Mouse (Mus musculus): ENCODE results near the gene Ctbs. TPM values are rescaled to one million over a fixed set of nuclear protein-coding genes. Genes with fewer than 3 reads are reported as not detected.
"Not testable (repeated sequence)": the region's sequence is repeated elsewhere in the genome, so short reads cannot be mapped to it uniquely, and the experiment has no call there.

Gene Ctbs
- polyA plus RNA-seq, 1 experiment from 2014 or later, result 6.2 TPM

DNA sequence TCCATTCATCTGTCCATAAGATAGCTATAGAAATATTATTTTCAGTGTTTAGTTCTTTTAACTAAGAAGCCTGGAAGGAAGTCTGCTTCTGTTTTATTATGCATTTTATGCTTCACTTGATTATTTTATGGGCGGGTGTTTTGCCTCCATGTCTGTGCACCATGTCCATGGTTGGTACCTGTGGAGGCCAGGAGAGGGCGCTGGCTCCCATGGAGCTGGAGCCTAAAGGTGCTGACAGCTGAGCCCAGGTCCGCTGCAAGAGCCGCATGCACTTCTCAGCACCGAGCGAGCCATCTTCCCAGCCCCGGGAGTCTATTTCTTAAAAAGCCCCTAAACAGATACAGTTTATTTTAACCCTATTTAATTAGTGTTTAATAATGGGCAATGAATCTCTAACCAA is 25.9 kb upstream of the Ctbs start:
- no peaks in the 10 kb centered on the region for H3K9me3 ChIP-seq (replicated peaks; ENCODE audit: control insufficient read depth, low read length)
- H3K4me3 ChIP-seq (ENCODE audit: low read depth, low read length), result no peak overlapping the region
- ATAC-seq (ENCODE audit: low read depth), result no peak
- H3K9ac ChIP-seq (ENCODE audit: low read depth, low read length), result no peak overlapping the region
- WGBS (ENCODE audit: insufficient replicate concordance), result 86% methylated on average over 7 of the region's 7 CpGs
- no peaks in the 10 kb centered on the region for H3K27me3 ChIP-seq (ENCODE audit: control insufficient read depth, insufficient read depth, low read depth, low read length)
- H3K27ac ChIP-seq (ENCODE audit: low read length), result no peak overlapping the region
- no peaks in the 10 kb centered on the region for H3K4me1 ChIP-seq (ENCODE audit: control insufficient read depth, low read depth, low read length)
- peaks cover 83% of the 10 kb centered on the region for H3K36me3 ChIP-seq (ENCODE audit: control insufficient read depth, insufficient read depth)
- no peak overlapping the region for H3K4me2 ChIP-seq (ENCODE audit: low read depth, low read length)

DNA sequence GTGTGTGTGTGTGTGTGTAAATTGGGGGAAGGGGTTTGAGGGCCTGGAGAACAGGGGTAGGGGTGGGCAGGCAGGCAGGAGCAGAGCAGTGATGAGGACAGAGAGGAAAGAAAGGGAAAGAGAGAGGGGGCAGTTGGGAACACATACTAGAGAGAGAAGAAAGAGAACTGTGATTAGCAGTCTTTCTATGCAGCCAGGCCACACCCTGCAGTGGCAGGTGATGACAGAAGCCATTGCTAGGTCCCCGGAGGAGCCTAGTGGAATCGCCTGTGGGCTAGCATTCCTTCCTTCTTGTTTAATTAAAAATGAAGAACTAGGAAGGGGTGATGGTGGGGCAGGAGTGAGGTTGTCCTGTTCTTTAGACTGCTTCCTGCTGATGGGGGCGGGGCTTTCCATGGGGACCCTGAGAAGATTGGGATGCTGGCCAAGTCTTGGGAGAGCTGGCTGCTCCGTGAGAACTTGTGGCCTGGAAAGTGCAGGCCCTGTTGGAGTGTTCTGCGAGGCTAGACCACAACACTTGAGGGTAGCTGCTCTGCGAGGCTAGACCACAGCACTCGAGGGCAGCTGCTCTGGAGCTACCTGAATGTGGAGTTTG is 25.2 kb upstream of the Ctbs start:
- no peak overlapping the region for H3K9ac ChIP-seq (ENCODE audit: low read depth, low read length)
- 83% methylated on average over 7 of the region's 7 CpGs for WGBS (ENCODE audit: insufficient replicate concordance)
- no peak overlapping the region for H3K4me3 ChIP-seq (ENCODE audit: low read depth, low read length)
- H3K27me3 ChIP-seq (ENCODE audit: control insufficient read depth, insufficient read depth, low read depth, low read length), result no peaks in the 10 kb centered on the region
- H3K4me1 ChIP-seq (ENCODE audit: control insufficient read depth, low read depth, low read length), result no peaks in the 10 kb centered on the region
- ATAC-seq (ENCODE audit: low read depth), result no peak
- no peak overlapping the region for H3K27ac ChIP-seq (ENCODE audit: low read length)
- H3K9me3 ChIP-seq (replicated peaks; ENCODE audit: control insufficient read depth, low read length), result no peaks in the 10 kb centered on the region
- peaks cover 81% of the 10 kb centered on the region for H3K36me3 ChIP-seq (ENCODE audit: control insufficient read depth, insufficient read depth)
- H3K4me2 ChIP-seq (ENCODE audit: low read depth, low read length), result no peak overlapping the region

DNA sequence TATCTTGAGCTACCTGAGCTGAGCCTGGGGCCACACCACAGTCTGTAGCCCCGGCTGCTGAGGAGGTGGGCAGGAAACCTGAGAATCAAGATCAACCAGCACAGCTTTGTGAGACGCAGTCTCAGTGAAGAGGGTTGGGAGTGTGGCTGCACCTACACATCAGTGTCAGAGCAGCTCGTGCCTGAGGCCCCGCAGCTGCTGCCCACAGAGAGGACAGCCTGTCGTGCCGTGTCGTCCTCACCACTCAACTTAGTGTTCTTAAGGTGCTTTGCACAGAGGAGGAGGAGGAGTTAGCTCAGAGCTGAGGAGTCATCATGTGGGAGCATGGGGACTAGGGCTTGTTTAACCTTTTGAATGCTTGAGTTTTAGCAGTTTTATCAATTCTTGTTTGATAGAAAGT is 23.7 kb upstream of the Ctbs start:
- peaks cover 82% of the 10 kb centered on the region for H3K36me3 ChIP-seq (ENCODE audit: control insufficient read depth, insufficient read depth)
- 81% methylated on average over 7 of the region's 7 CpGs for WGBS (ENCODE audit: insufficient replicate concordance)
- H3K27ac ChIP-seq (ENCODE audit: low read length), result no peak overlapping the region
- no peak for ATAC-seq (ENCODE audit: low read depth)
- no peaks in the 10 kb centered on the region for H3K4me1 ChIP-seq (ENCODE audit: control insufficient read depth, low read depth, low read length)
- H3K4me3 ChIP-seq (ENCODE audit: low read depth, low read length), result no peak overlapping the region
- H3K9me3 ChIP-seq (replicated peaks; ENCODE audit: control insufficient read depth, low read length), result no peaks in the 10 kb centered on the region
- H3K4me2 ChIP-seq (ENCODE audit: low read depth, low read length), result no peak overlapping the region
- H3K27me3 ChIP-seq (ENCODE audit: control insufficient read depth, insufficient read depth, low read depth, low read length), result no peaks in the 10 kb centered on the region
- H3K9ac ChIP-seq (ENCODE audit: low read depth, low read length), result no peak overlapping the region

DNA sequence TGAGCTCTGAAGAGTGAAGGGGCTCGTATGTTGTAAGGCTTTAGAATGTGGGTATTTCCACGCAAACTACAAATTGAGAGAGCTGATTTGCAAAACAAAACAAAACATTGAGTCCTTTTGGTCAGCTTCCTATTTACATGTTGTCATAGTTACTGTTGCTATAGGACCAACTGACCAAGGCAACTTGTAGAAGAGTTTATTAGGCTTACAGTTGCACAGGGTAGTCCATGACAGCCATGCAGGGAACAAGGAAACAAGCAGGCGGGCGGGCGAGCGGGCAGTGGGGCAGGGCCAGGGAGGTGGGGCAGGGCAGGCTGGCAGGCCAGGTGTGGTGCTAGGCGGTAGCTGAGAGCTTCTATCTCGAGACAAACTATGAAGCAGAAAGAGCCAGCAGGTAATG is 23.1 kb upstream of the Ctbs start:
- H3K9me3 ChIP-seq (replicated peaks; ENCODE audit: control insufficient read depth, low read length), result no peaks in the 10 kb centered on the region
- H3K27me3 ChIP-seq (ENCODE audit: control insufficient read depth, insufficient read depth, low read depth, low read length), result no peaks in the 10 kb centered on the region
- H3K36me3 ChIP-seq (ENCODE audit: control insufficient read depth, insufficient read depth), result peaks cover 82% of the 10 kb centered on the region
- no peak for ATAC-seq (ENCODE audit: low read depth)
- no peak overlapping the region for H3K27ac ChIP-seq (ENCODE audit: low read length)
- WGBS (ENCODE audit: insufficient replicate concordance), result 86% methylated on average over 8 of the region's 8 CpGs
- no peak overlapping the region for H3K9ac ChIP-seq (ENCODE audit: low read depth, low read length)
- no peaks in the 10 kb centered on the region for H3K4me1 ChIP-seq (ENCODE audit: control insufficient read depth, low read depth, low read length)
- no peak overlapping the region for H3K4me3 ChIP-seq (ENCODE audit: low read depth, low read length)
- H3K4me2 ChIP-seq (ENCODE audit: low read depth, low read length), result no peak overlapping the region

DNA sequence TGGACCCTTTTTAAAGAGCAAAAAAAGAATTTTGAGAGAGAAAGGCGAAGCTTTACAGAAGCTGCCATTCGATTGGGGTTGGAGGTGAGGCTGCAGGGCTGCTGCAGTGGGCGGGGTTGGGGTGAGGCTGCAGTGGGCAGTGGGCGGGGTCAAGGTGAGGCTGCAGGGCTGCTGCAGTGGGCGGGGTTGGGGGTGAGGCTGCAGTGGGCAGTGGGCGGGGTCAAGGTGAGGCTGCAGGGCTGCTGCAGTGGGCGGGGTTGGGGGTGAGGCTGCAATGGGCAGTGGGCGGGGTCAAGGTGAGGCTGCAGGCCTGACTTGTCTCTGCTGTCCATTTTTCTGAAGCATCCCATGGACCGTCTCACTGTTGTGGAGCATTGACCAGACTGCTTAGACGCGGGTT is 16.5 kb upstream of the Ctbs start:
- not testable (repeated sequence) for H3K9me3 ChIP-seq (replicated peaks; ENCODE audit: control insufficient read depth, low read length); H3K9ac ChIP-seq (ENCODE audit: low read depth, low read length); ATAC-seq (ENCODE audit: low read depth); H3K27ac ChIP-seq (ENCODE audit: low read length); H3K4me3 ChIP-seq (ENCODE audit: low read depth, low read length); H3K4me2 ChIP-seq (ENCODE audit: low read depth, low read length); H3K27me3 ChIP-seq (ENCODE audit: control insufficient read depth, insufficient read depth, low read depth, low read length); H3K4me1 ChIP-seq (ENCODE audit: control insufficient read depth, low read depth, low read length)
- H3K36me3 ChIP-seq (ENCODE audit: control insufficient read depth, insufficient read depth), result peaks cover 91% of the 10 kb centered on the region
- WGBS (ENCODE audit: insufficient replicate concordance), result 74% methylated on average over 11 of the region's 11 CpGs

DNA sequence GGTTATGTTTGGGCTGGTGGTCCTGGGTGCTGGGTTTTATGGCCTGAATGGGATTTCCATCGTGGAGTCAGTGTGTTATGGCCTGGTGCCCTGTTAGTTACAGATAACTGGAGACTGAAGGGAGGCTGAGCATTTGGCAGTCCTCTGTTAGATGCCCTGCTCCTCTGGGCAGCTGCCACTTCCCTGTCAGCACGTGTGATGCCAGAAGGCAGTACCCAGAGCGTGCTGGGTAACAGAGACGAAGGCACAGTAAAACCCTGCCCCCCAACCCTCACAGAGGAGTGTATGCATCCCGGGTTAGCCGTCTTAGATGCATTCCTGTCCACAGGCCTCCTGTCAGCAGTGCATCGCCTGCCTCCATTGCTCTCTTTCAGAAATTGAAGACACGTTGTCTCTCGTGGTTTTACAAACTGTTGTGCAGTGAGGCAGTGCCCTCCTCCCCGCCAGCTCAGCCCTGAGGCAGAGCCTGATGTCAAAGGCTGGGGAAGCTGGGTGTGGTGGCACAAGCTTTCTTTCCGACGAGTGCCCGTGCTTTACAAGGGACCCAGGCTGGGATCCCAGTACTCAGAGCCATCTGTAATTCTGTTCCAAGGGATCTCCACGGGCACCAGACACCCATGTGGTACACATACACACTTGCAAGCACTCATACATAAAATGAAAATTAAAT is 15.8 kb upstream of the Ctbs start:
- WGBS (ENCODE audit: insufficient replicate concordance), result 82% methylated on average over 14 of the region's 14 CpGs
- no peak for ATAC-seq (ENCODE audit: low read depth)

DNA sequence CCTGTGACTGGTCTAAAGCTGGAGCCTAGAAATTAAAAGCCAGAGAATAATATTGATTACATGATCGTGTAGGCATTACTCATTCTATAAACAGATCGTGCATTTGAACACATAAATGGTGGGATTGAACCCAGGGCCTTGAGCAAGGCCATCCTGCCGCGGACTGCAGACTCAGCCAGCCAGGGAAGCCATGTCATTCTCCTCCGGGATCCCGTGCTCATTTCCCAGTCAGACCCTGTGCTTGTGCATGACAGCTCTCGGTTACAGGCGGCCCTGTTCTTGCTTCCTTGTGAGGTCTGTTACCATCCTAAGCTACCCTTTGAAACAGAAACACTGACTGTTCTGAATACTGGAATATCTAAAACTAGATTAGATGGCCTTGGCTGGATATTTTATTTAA is 14.9 kb upstream of the Ctbs start:
- peaks cover 5% of the 10 kb centered on the region for H3K4me1 ChIP-seq (ENCODE audit: control insufficient read depth, low read depth, low read length)
- 90% methylated on average over 8 of the region's 8 CpGs for WGBS (ENCODE audit: insufficient replicate concordance)
- no peak overlapping the region for H3K9ac ChIP-seq (ENCODE audit: low read depth, low read length)
- no peak overlapping the region for H3K27ac ChIP-seq (ENCODE audit: low read length)
- H3K4me3 ChIP-seq (ENCODE audit: low read depth, low read length), result no peak overlapping the region
- H3K4me2 ChIP-seq (ENCODE audit: low read depth, low read length), result no peak overlapping the region
- no peaks in the 10 kb centered on the region for H3K9me3 ChIP-seq (replicated peaks; ENCODE audit: control insufficient read depth, low read length)
- ATAC-seq (ENCODE audit: low read depth), result no peak
- no peaks in the 10 kb centered on the region for H3K27me3 ChIP-seq (ENCODE audit: control insufficient read depth, insufficient read depth, low read depth, low read length)
- peaks cover 86% of the 10 kb centered on the region for H3K36me3 ChIP-seq (ENCODE audit: control insufficient read depth, insufficient read depth)

More for the DNA sequence above, 15.8 kb upstream of the Ctbs start:
- Histone ChIP-seq H3K27me3 (ENCODE audit: control insufficient read depth, insufficient read depth, low read depth, low read length) (no peaks in the 10 kb centered on the region), H3K9me3 (replicated peaks; ENCODE audit: control insufficient read depth, low read length) (no peaks in the 10 kb centered on the region), H3K4me3 (ENCODE audit: low read depth, low read length) (no peak overlapping the region), H3K27ac (ENCODE audit: low read length) (no peak overlapping the region), H3K36me3 (ENCODE audit: control insufficient read depth, insufficient read depth) (peaks cover 91% of the 10 kb centered on the region), H3K4me1 (ENCODE audit: control insufficient read depth, low read depth, low read length) (peaks cover 5% of the 10 kb centered on the region), H3K9ac (ENCODE audit: low read depth, low read length) (no peak overlapping the region), H3K4me2 (ENCODE audit: low read depth, low read length) (no peak overlapping the region)

DNA sequence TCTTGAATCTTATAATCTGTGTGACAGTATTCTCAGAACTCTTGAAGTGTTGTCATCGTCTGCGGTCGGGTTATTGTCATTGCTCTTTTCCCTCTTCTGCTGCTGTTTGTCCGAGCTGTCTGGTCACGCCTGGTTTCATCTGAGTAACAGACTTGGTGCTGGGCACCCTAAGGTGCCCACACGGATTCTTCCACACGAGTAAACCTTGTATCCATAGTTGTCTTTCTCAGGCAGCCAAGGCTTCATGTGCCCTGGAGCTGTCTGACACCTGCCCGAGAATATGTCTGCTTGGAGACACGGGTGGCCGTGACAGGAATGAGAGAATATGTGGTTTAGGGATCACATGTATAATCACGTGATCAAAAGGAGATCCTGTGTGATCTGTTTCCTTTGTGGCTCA is 14.1 kb upstream of the Ctbs start:
- Histone ChIP-seq H3K27me3 (ENCODE audit: control insufficient read depth, insufficient read depth, low read depth, low read length) (no peaks in the 10 kb centered on the region), H3K9ac (ENCODE audit: low read depth, low read length) (no peak overlapping the region), H3K4me2 (ENCODE audit: low read depth, low read length) (no peak overlapping the region), H3K9me3 (replicated peaks; ENCODE audit: control insufficient read depth, low read length) (no peaks in the 10 kb centered on the region), H3K36me3 (ENCODE audit: control insufficient read depth, insufficient read depth) (peaks cover 86% of the 10 kb centered on the region), H3K27ac (ENCODE audit: low read length) (no peak overlapping the region), H3K4me3 (ENCODE audit: low read depth, low read length) (no peak overlapping the region), H3K4me1 (ENCODE audit: control insufficient read depth, low read depth, low read length) (peaks cover 5% of the 10 kb centered on the region)
- WGBS (ENCODE audit: insufficient replicate concordance), result 85% methylated on average over 11 of the region's 11 CpGs
- ATAC-seq (ENCODE audit: low read depth), result no peak

DNA sequence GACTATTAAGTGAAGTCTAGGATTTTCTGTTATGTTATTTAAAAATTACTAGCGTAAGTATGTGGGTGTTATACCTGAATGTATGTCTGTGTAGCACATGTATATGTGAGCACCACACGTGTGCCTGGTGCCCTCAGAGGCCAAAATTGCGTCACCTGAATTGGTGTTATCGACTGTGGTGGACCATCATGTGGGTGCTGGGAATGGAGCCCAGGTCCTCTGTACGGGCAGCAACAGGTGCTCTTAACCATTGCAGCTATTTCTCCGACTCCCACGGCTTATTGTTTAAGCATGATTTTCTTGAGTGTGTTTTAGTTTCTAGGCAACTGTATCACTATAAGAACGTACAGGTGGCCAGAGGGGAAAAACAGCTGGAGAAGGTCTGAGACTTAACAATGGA is 13.5 kb upstream of the Ctbs start:
- no peak overlapping the region for H3K4me3 ChIP-seq (ENCODE audit: low read depth, low read length)
- H3K27me3 ChIP-seq (ENCODE audit: control insufficient read depth, insufficient read depth, low read depth, low read length), result no peaks in the 10 kb centered on the region
- no peak for ATAC-seq (ENCODE audit: low read depth)
- no peak overlapping the region for H3K4me2 ChIP-seq (ENCODE audit: low read depth, low read length)
- H3K4me1 ChIP-seq (ENCODE audit: control insufficient read depth, low read depth, low read length), result peaks cover 5% of the 10 kb centered on the region
- H3K27ac ChIP-seq (ENCODE audit: low read length), result no peak overlapping the region
- H3K36me3 ChIP-seq (ENCODE audit: control insufficient read depth, insufficient read depth), result peaks cover 83% of the 10 kb centered on the region
- WGBS (ENCODE audit: insufficient replicate concordance), result 93% methylated on average over 8 of the region's 8 CpGs
- H3K9ac ChIP-seq (ENCODE audit: low read depth, low read length), result no peak overlapping the region
- H3K9me3 ChIP-seq (replicated peaks; ENCODE audit: control insufficient read depth, low read length), result no peaks in the 10 kb centered on the region
